Mouse (Mus musculus) embryonic stem cell, embryonic (primary cell): Measurements from ENCODE around the gene Cpne8.

Experiments
- CTCF ChIA-PET, 4 experiments: fragments of 300-600 bp in 2 of 4; fragments of 350-600 bp in 2 of 4; sonication (Branson Sonifier 250); formaldehyde crosslinking; loops; one replicate each; lab custom pipeline; 2022; ENCODE audit warnings: inconsistent platforms in 2 of 4; lab: Charles Lee
- POLR2A ChIA-PET, 4 experiments: fragments of 300-600 bp in 2 of 4; fragments of 350-600 bp in 2 of 4; sonication (Branson Sonifier 250); formaldehyde crosslinking; loops; one replicate each; lab custom pipeline; 2022; ENCODE audit warnings: antibody characterized with exemption in 4 of 4, inconsistent platforms in 1 of 4; lab: Charles Lee

Gene Cpne8

GRCm38 (mm10) chr15:90678985-90679759, at the start of gene Cpne8:
Gene Cpne8, minus strand, starts transcription at chr15:90679432.
- ChIA-PET CTCF (interaction anchor here (0.6 to 1.8 kb wide), 16 partner anchors 9 to 692 kb away, joined by 3 to 8 read pairs (median 3); no protein-coding TSS in a partner anchor), POLR2A (interaction anchor here in 3 of 4 experiments (0.6 to 1.0 kb wide), 5 partner anchors 11 to 1110 kb away, joined by 3 read pairs; no protein-coding TSS in a partner anchor)

- POLR2A ChIA-PET, result no interaction called here
Measured at GRCm38 (mm10) chr15:90717717-90718116, 38.5 kb upstream of the Cpne8 start.

GRCm38 (mm10) chr15:90709296-90709695, 30.1 kb upstream of the Cpne8 start:
- POLR2A ChIA-PET, result no interaction called here
- CTCF ChIA-PET, result no interaction called here

More at GRCm38 (mm10) chr15:90717717-90718116, 38.5 kb upstream of the Cpne8 start:
- CTCF ChIA-PET, result no interaction called here

- CTCF ChIA-PET, result interaction anchor here in 1 of 4 experiments (1.0 kb wide), 1 partner anchor 25 kb away, joined by 3 read pairs; the partner anchor contains the start of gene Cpne8
- POLR2A ChIA-PET, result no interaction called here
Measured at GRCm38 (mm10) chr15:90704314-90704713, 25.1 kb upstream of the Cpne8 start.

- ChIA-PET POLR2A (no interaction called here), CTCF (interaction anchor here in 1 of 4 experiments (1.0 kb wide), 1 partner anchor 24 kb away, joined by 3 read pairs; the partner anchor contains the start of gene Cpne8)
Measured at GRCm38 (mm10) chr15:90703502-90704232, 24.4 kb upstream of the Cpne8 start.

- CTCF ChIA-PET, result interaction anchor here in 2 of 4 experiments (0.5 kb wide), 2 partner anchors 1616 to 1627 kb away, joined by 3 to 4 read pairs; partner anchors contain the start of gene Panx2 (in 1 of the 2)
- POLR2A ChIA-PET, result no interaction called here
Measured at GRCm38 (mm10) chr15:90686770-90687169, 7.5 kb upstream of the Cpne8 start.

- ChIA-PET CTCF (interaction anchor here (0.6 to 1.8 kb wide), 14 partner anchors 8 to 455 kb away, joined by 3 to 8 read pairs (median 3); no protein-coding TSS in a partner anchor), POLR2A (interaction anchor here in 3 of 4 experiments (0.6 to 1.0 kb wide), 4 partner anchors 10 to 1568 kb away, joined by 3 read pairs; no protein-coding TSS in a partner anchor)
Measured at GRCm38 (mm10) chr15:90679760-90680579, 738 bp upstream of the Cpne8 start.

GRCm38 (mm10) chr15:90678488-90678887, 744 bp downstream of the Cpne8 start:
- CTCF ChIA-PET, result interaction anchor here (0.6 to 1.8 kb wide), 9 partner anchors 10 to 693 kb away, joined by 3 to 8 read pairs (median 3); no protein-coding TSS in a partner anchor
- POLR2A ChIA-PET, result interaction anchor here in 2 of 4 experiments (0.6 to 0.8 kb wide), 3 partner anchors 10 to 85 kb away, joined by 3 read pairs; no protein-coding TSS in a partner anchor

GRCm38 (mm10) chr15:90669494-90669893, 9.7 kb downstream of the Cpne8 start:
- ChIA-PET CTCF (no interaction called here), POLR2A (interaction anchor here in 1 of 4 experiments (0.6 kb wide), 1 partner anchor 94 kb away, joined by 4 read pairs; no protein-coding TSS in a partner anchor)

GRCm38 (mm10) chr15:90666893-90667292, 12.3 kb downstream of the Cpne8 start:
- ChIA-PET CTCF (no interaction called here), POLR2A (interaction anchor here in 1 of 4 experiments (0.5 kb wide), 1 partner anchor 57 kb away, joined by 3 read pairs; no protein-coding TSS in a partner anchor)

GRCm38 (mm10) chr15:90664615-90665014, 14.6 kb downstream of the Cpne8 start:
- CTCF ChIA-PET, result no interaction called here
- POLR2A ChIA-PET, result no interaction called here

- ChIA-PET POLR2A (no interaction called here), CTCF (no interaction called here)
Measured at GRCm38 (mm10) chr15:90663631-90664030, 15.6 kb downstream of the Cpne8 start.

- CTCF ChIA-PET, result no interaction called here
- POLR2A ChIA-PET, result no interaction called here
Measured at GRCm38 (mm10) chr15:90660723-90661122, 18.5 kb downstream of the Cpne8 start.

- ChIA-PET POLR2A (interaction anchor here in 1 of 4 experiments (0.7 kb wide), 1 partner anchor 118 kb away, joined by 4 read pairs; no protein-coding TSS in a partner anchor), CTCF (no interaction called here)
Measured at GRCm38 (mm10) chr15:90658053-90658452, 21.2 kb downstream of the Cpne8 start.

GRCm38 (mm10) chr15:90656521-90656920, 22.7 kb downstream of the Cpne8 start:
- CTCF ChIA-PET, result no interaction called here
- POLR2A ChIA-PET, result interaction anchor here in 1 of 4 experiments (0.7 kb wide), 1 partner anchor 533 kb away, joined by 3 read pairs; no protein-coding TSS in a partner anchor

- ChIA-PET CTCF (no interaction called here), POLR2A (no interaction called here)
Measured at GRCm38 (mm10) chr15:90647011-90647577, 32.1 kb downstream of the Cpne8 start.

- ChIA-PET POLR2A (no interaction called here), CTCF (no interaction called here)
Measured at GRCm38 (mm10) chr15:90646326-90646725, 32.9 kb downstream of the Cpne8 start.

GRCm38 (mm10) chr15:90645828-90646227, 33.4 kb downstream of the Cpne8 start:
- ChIA-PET CTCF (no interaction called here), POLR2A (interaction anchor here in 1 of 4 experiments (0.6 kb wide), 1 partner anchor 900 kb away, joined by 4 read pairs; no protein-coding TSS in a partner anchor)
